ENCODE assay signal across 11 mouse cellular contexts in the genomic region with DNA sequence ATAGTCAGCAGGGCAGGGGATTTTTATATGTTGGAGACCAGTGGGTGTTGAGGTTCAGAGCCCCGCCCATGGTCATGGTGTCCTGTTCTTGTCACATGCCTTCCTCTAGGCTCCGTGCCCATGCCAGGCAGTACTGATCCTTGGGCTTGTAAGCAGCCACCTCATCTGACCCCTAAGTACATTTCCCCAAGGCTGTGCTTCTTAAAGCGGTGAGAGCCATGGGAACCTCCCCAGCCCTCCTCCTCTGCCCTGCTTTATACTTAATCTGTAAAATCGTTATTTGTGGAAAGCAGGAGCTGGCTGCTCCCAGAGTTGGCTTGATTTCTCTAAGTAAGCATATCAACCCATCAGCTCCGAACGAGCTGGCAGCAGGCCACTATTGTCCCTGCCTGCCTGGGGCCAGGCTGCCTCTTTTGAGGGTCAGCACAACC. TPM values are rescaled to one million over a fixed set of nuclear protein-coding genes. Genes with fewer than 3 reads are reported as not detected.
DNase-seq lines count a peak whose midpoint lies in the region.
"Had no signal": no experiment of that assay in that cellular context is flagged by ENCODE, and none has a peak within 500 bp of the region (broad histone marks: within the 10 kb centered on the region; RNA-seq: fewer than 3 reads in every experiment).

No protein-coding gene starts in this region.

- peak; percentile 21 for DNase-seq in adrenal gland, adult 2 months
- DNase-seq in adrenal gland, postnatal 25 days: no peak
- peak; percentile 8 for DNase-seq in kidney, adult 9 months
- no peak for DNase-seq in kidney, adult 11 months
- peak; percentile 76 for DNase-seq in cerebellum, adult 9-10 months
- DNase-seq in lung, postnatal 10 days: peak; percentile 54
- no peak for DNase-seq in urinary bladder, adult 18-20 months (ENCODE audit: low spot score in 2 of 2)
- no peak for DNase-seq in embryo, embryonic 11 days

RNA-seq across cellular contexts. Expression of gene Ppp2r2c, which starts 31.9 kb away (rescaled TPM):
- total RNA-seq in adrenal gland, adult 2 months (2021): 1 to 10 TPM; 4.0 to 6.9 TPM
- 5.1 and 8.3 TPM in 2 replicates for polyA plus RNA-seq in adrenal gland, adult 2 months (2012; rRNA removed)
- 4.7 and 7.5 TPM in 2 replicates for total RNA-seq in adrenal gland, postnatal 25 days (2021)
- polyA plus RNA-seq: erythroblast, embryonic 14.5 days; liver, embryonic 15.5 days; thymus, postnatal 0 days had no signal

Comparison
In these comparisons a context has a peak if more than half of its experiments do, and no peak if none do; other contexts are left out.
1. DNase-seq: peak in adrenal gland, adult 2 months (single experiment), kidney, adult 9 months (single experiment), cerebellum, adult 9-10 months (single experiment) and lung, postnatal 10 days (single experiment); none in adrenal gland, postnatal 25 days (single experiment), kidney, adult 11 months (single experiment), urinary bladder, adult 18-20 months (0 of 2) and embryo, embryonic 11 days (single experiment).